Mouse (Mus musculus) forebrain, embryonic 15.5 days (tissue): ENCODE data around the gene Rabep2. TPM values are rescaled to one million over a fixed set of nuclear protein-coding genes. Genes with fewer than 3 reads are reported as not detected.

ENCODE experiments used
- ATAC-seq: fragments of 200-750 bp; cut with Nextera tagmentation; replicated peaks from 2 replicates; pipeline ENCODE4 v1.8.0; 2017; ENCODE audit warnings: mild to moderate bottlenecking, moderate TSS enrichment, moderate library complexity
- H3K27ac ChIP-seq: fragments of 300-500 bp; sonication (generic); replicated peaks from 2 replicates; pipeline ENCODE4 v1.5.1; 2015; ENCODE audit warnings: mild to moderate bottlenecking, inconsistent platforms
- H3K27me3 ChIP-seq: fragments of 300-500 bp; sonication (generic); 2 replicates; pipeline ENCODE4 v1.6.1; 2015; ENCODE audit warnings: inconsistent platforms
- H3K36me3 ChIP-seq: fragments of 300-500 bp; sonication (generic); 2 replicates; pipeline ENCODE4 v1.6.1; 2015; ENCODE audit warnings: mild to moderate bottlenecking, inconsistent platforms
- H3K4me1 ChIP-seq: fragments of 300-500 bp; sonication (generic); 2 replicates; pipeline ENCODE4 v1.6.1; 2015; ENCODE audit warnings: inconsistent platforms
- H3K4me2 ChIP-seq: fragments of 300-500 bp; sonication (generic); replicated peaks from 2 replicates; pipeline ENCODE4 v1.6.1; 2015; ENCODE audit warnings: mild to moderate bottlenecking, inconsistent platforms
- H3K4me3 ChIP-seq: fragments of 300-500 bp; sonication (generic); 2 replicates; pipeline ENCODE4 v1.5.1; 2015; ENCODE audit warnings: mild to moderate bottlenecking, inconsistent platforms
- H3K9ac ChIP-seq: fragments of 300-500 bp; sonication (generic); replicated peaks from 2 replicates; pipeline ENCODE4 v1.6.1; 2015; ENCODE audit warnings: mild to moderate bottlenecking, inconsistent platforms
- H3K9me3 ChIP-seq: fragments of 300-500 bp; sonication (generic); 2 replicates; pipeline ENCODE4 v1.6.1; 2016; ENCODE audit warnings: inconsistent platforms
- WGBS: fragments of 180-500 bp; shearing (Covaris S2); methylation state at CpG from one replicate; pipeline ENCODE4 v1.1.7; 2015; ENCODE audit warnings: mixed read lengths; 5-methylcytosine and 5-hydroxymethylcytosine counted together
- polyA plus RNA-seq: library from polyadenylated mRNA; unstranded; fragments of >200 nt; fragmentation: Nextera tagmentation; extraction: Ambion mirVana; gene quantifications from 2 replicates; pipeline ENCODE4 v1.2.1, GENCODE M21; 2015

Gene Rabep2
- polyA plus RNA-seq, 1 experiment from 2014 or later: 23.6 TPM

DNA sequence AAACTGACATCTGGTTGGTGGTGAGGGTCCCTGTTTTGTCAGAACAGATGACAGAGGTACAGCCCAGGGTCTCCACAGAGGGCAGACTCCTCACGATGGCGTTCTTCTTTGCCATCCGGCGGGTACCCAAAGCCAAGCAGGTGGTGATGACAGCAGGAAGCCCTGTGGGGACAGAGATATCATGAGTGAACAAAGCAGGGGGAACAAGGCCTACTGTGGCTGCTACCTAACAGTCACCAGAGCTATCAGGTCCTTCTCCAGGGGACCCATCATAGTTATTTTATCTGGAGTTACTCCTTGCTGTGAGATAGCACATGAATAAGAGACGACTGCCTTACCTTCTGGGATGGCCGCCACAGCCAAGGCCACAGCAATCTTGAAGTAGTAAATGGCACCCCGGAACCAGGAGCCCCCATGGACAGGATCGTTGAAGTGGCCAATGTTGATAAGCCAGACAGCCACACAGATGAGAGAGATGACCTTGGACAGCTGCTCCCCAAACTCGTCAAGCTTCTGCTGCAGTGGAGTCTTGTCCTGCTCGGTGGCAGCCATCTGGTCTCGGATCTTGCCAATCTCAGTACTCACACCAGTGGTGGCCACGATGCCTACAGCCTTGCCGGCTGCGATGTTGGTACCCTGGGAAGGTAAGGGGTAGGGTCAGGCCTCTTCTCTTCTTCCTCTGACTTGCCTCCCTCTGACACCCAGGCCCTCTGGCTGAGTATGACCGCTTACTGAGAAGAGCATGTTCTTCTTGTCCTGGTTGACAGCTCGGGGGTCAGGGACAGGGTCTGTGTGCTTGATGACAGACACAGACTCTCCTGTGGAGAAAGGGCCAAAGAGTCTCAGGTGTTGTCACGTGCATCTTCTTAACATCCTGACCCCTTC is 28.1 kb downstream of the Rabep2 start:
- H3K4me1 ChIP-seq: no peaks in the 10 kb centered on the region
- H3K4me2 ChIP-seq: no peak overlapping the region
- H3K27me3 ChIP-seq: no peaks in the 10 kb centered on the region
- no peak for ATAC-seq
- H3K9me3 ChIP-seq: no peaks in the 10 kb centered on the region
- no peak overlapping the region for H3K9ac ChIP-seq
- WGBS: 88% methylated on average over 17 of the region's 17 CpGs
- no peaks in the 10 kb centered on the region for H3K36me3 ChIP-seq
- no peak overlapping the region for H3K27ac ChIP-seq
- no peak overlapping the region for H3K4me3 ChIP-seq

DNA sequence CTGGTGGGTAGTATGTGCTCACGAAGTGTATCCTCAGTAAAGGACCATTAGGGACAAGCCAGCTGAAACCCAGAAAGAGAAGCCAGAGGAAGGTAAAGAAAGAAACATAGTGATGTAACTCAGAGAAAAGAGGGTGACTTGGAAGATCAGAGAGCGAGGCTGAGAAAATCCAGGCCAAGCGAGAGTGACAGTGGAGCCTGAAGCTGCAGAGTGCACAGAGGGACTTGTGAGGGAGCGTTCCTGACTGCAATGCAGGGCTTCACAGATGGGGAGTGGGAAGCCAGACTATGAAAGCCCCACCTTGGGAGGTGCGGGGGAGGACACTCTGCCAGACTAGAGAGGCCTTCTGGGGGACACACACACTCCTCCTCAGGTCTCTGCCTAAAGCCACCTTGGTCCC is 29.7 kb downstream of the Rabep2 start:
- no peak overlapping the region for H3K27ac ChIP-seq
- H3K4me2 ChIP-seq: no peak overlapping the region
- no peak overlapping the region for H3K4me3 ChIP-seq
- no peaks in the 10 kb centered on the region for H3K27me3 ChIP-seq
- no peaks in the 10 kb centered on the region for H3K36me3 ChIP-seq
- WGBS: 80% methylated on average over 5 of the region's 5 CpGs
- H3K4me1 ChIP-seq: no peaks in the 10 kb centered on the region
- no peaks in the 10 kb centered on the region for H3K9me3 ChIP-seq
- no peak overlapping the region for H3K9ac ChIP-seq
- no peak for ATAC-seq

DNA sequence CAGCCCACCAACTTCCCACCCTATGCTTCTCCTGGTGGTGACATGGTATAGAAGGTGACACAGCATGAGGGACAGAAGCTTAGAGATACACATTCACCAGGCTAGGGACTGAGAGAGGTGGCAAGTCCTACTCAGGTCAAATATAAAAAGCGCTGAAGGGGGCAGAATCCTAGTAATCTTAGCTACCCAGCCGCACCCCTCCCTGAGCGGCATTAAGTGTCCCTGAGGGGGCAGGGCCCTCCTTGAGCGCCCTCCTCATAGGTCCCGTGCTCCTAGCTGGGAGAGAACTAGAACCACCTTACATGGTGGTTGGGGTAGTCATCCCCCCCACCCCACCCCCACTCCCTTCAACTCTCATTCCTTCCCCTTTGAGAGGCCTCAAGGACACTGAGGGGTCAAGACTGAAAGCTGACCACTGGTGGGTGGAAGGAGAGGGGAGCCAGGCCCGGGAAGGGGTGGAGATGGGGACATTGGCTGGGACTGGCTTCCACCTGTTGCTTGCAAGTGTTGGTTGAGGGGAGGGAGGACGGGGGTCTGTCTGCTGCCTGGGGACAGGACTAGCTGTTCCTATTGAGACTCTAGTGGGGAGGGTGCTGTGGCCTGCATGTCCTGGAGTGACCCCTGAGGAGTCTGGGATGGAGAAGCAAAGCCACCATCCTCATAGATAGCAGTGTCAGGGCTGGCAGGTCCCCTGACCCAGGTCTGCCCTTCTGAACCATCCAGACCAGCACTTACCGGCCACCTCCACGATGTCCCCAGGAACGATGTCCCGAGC is 30.5 kb downstream of the Rabep2 start:
- no peaks in the 10 kb centered on the region for H3K27me3 ChIP-seq
- no peaks in the 10 kb centered on the region for H3K9me3 ChIP-seq
- no peak overlapping the region for H3K4me2 ChIP-seq
- ATAC-seq: no peak
- H3K4me3 ChIP-seq: no peak overlapping the region
- H3K27ac ChIP-seq: no peak overlapping the region
- H3K9ac ChIP-seq: no peak overlapping the region
- 82% methylated on average over 11 of the region's 11 CpGs for WGBS
- no peaks in the 10 kb centered on the region for H3K36me3 ChIP-seq
- no peaks in the 10 kb centered on the region for H3K4me1 ChIP-seq

DNA sequence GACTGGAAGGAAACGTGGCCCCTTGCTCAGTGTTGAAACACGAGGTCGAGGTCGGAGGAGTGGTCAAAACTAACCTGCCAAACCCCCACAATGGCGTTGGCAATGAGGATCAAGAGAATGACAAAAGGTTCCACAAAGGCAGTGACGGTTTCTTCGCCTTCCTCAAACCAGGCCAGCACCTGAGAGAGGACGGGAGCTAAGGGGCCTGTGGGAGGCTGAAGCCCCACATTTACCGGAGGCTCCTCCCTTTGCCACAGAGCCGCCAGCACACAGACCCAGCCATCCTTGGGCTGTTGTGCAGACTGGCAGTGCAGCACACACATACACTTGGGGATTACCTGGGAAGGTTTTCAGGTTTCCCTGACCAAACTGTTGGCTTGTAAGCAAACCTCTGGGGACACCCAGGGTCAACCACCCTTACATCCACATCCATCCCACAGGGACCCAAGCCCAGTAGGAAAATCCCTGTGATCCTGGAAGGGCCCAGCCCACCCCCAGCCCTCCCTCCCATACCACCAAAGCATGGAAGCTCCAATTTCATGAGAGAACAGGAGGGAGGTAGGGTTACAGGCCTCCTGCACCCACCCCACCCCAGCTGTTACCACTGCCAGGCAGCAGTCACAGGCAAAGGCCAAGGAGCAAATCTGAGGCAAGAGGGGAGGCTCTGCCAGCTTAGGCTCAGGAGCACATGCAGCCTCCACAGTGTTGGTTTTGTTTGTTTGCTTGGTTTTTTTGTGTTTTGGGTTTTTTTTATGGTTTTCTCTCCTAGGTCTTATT is 32.3 kb downstream of the Rabep2 start:
- H3K4me3 ChIP-seq: no peak overlapping the region
- 53% methylated on average over 10 of the region's 10 CpGs for WGBS
- H3K9me3 ChIP-seq: no peaks in the 10 kb centered on the region
- ATAC-seq: no peak
- H3K9ac ChIP-seq: no peak overlapping the region
- no peaks in the 10 kb centered on the region for H3K27me3 ChIP-seq
- H3K4me2 ChIP-seq: no peak overlapping the region
- no peak overlapping the region for H3K27ac ChIP-seq
- no peaks in the 10 kb centered on the region for H3K4me1 ChIP-seq
- no peaks in the 10 kb centered on the region for H3K36me3 ChIP-seq

DNA sequence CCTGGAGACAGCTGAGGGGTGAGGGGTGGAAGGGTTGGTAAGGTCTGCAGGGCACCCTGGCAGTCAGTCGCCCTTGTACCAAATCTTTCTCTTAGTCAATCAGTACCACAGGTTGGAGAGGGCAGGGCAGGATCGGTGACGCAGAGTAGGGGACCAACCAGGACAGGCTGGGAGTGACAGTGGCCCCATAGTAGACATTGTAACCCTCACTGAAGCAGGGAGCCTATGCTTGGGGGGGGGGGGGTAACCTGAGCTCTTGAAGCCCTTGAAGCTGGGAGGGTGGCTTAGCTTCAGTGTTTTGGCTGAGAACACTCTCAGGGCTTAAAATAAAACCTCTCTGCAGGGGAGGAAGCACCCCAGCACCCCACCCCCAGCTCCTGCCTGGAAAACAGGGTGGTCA is 33.1 kb downstream of the Rabep2 start:
- H3K9me3 ChIP-seq: no peaks in the 10 kb centered on the region
- no peak overlapping the region for H3K4me3 ChIP-seq
- H3K27ac ChIP-seq: no peak overlapping the region
- H3K9ac ChIP-seq: no peak overlapping the region
- no peak for ATAC-seq
- no peaks in the 10 kb centered on the region for H3K4me1 ChIP-seq
- WGBS: 58% methylated on average over 3 of the region's 3 CpGs
- peaks cover 4% of the 10 kb centered on the region for H3K36me3 ChIP-seq
- no peak overlapping the region for H3K4me2 ChIP-seq
- H3K27me3 ChIP-seq: no peaks in the 10 kb centered on the region

DNA sequence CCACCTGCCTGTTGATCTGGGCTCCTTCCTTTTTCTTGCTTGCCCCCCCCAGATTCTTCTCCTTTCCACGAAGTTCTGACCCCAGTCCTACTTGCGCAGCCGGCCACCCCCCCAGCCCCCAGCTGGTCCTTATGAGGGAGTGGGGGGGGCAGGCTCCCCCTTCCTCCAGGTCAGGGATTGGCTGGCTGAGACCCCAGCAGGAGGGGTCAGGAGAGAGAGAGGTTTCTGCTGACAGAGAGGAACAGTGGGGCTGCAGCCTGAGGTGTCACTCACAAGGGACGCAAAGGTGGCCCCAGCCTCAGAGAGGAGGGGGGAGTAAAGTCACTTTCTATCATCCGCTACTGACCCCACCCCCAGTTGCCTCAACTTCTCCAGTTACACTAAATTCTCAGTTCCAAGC is 34.4 kb downstream of the Rabep2 start, which contains the start of gene Atp2a1:
Gene Atp2a1, minus strand, starts transcription at position 105 of the 400 bp plus-strand sequence.
- Histone ChIP-seq H3K36me3 (peaks cover 18% of the 10 kb centered on the region), H3K9ac (no peak within 1 kb of the TSS), H3K27ac (no peak within 1 kb of the TSS), H3K4me1 (no peaks in the 10 kb centered on the region), H3K27me3 (no peaks in the 10 kb centered on the region), H3K4me3 (no peak within 1 kb of the TSS), H3K4me2 (no peak within 1 kb of the TSS), H3K9me3 (no peaks in the 10 kb centered on the region)
- whole genome bisulfite sequencing: 54% methylated on average over 4 of the region's 5 CpGs
- no peak for ATAC-seq

DNA sequence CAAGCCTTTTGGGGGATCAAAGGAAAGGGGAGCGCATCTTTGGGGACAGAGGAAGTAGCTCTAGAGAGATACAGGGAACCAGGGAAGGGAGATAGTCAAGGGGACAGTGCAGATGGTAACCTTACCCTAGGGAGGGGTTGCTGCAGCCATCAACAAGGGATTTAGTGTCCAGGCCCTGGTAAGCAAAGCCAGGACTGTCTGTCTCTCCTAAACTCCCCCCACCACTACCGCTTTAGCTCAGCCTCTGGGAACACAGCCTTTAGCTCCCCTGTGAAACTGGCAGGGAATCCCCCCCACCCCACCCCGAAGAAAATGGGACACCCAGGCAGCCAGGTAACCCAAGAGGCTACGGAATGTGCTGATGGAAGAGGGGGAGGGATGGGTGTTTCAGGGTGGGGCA is 35.0 kb downstream of the Rabep2 start:
- Histone ChIP-seq H3K27ac (no peak overlapping the region), H3K4me1 (no peaks in the 10 kb centered on the region), H3K9ac (no peak overlapping the region), H3K4me2 (no peak overlapping the region), H3K4me3 (no peak overlapping the region), H3K36me3 (peaks cover 22% of the 10 kb centered on the region), H3K27me3 (no peaks in the 10 kb centered on the region), H3K9me3 (no peaks in the 10 kb centered on the region)
- ATAC-seq: no peak
- WGBS: 76% methylated on average over 4 of the region's 4 CpGs

DNA sequence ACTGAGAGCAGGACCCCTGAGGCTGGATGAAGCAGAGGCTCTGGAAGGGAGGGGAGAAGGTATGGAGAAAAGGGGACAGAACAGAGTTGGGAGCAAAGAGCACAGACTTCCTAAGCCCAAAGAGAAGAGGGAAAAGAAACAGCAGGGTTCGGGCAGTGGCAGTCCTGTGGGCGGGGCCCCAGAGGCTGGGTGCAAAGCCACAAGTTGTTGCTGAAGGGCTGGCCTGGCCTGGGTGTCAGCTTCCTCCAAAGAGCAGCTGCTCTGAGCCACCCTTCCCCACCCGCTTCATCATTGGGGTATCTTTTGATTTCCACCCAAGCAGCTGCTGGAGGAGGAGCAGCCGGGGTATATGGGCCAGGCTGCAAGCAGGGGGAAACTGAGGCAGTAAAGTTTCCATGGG is 35.6 kb downstream of the Rabep2 start:
- Histone ChIP-seq H3K4me3 (no peak overlapping the region), H3K9me3 (no peaks in the 10 kb centered on the region), H3K27ac (no peak overlapping the region), H3K4me1 (no peaks in the 10 kb centered on the region), H3K4me2 (no peak overlapping the region), H3K27me3 (no peaks in the 10 kb centered on the region), H3K9ac (no peak overlapping the region), H3K36me3 (peaks cover 28% of the 10 kb centered on the region)
- WGBS: 50% methylated on average over 4 of the region's 4 CpGs
- no peak for ATAC-seq

DNA sequence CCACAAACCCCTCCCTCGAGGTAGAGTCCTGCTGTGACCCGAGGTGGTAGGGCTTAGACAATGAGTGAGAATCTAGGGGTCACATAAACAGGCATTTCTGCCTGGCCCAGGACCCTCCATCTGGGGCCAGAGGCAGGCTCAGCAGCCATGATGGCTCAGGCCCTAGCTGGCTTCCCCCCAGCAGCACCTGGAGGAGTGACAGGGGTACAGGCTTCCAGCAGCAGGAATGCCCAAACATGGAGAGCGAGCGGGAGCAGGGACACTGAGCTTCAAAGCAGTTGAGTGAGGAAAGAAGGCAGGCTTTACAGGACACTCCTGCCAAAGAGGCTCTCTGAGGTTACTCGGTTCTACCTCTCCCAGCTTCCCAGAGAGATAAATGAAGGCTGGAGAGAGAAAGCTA is 36.3 kb downstream of the Rabep2 start:
- no peak overlapping the region for H3K4me3 ChIP-seq
- no peaks in the 10 kb centered on the region for H3K9me3 ChIP-seq
- peaks cover 34% of the 10 kb centered on the region for H3K36me3 ChIP-seq
- WGBS: 46% methylated on average over 5 of the region's 5 CpGs
- H3K4me1 ChIP-seq: no peaks in the 10 kb centered on the region
- no peak for ATAC-seq
- H3K27ac ChIP-seq: no peak overlapping the region
- H3K9ac ChIP-seq: no peak overlapping the region
- no peak overlapping the region for H3K4me2 ChIP-seq
- H3K27me3 ChIP-seq: no peaks in the 10 kb centered on the region

DNA sequence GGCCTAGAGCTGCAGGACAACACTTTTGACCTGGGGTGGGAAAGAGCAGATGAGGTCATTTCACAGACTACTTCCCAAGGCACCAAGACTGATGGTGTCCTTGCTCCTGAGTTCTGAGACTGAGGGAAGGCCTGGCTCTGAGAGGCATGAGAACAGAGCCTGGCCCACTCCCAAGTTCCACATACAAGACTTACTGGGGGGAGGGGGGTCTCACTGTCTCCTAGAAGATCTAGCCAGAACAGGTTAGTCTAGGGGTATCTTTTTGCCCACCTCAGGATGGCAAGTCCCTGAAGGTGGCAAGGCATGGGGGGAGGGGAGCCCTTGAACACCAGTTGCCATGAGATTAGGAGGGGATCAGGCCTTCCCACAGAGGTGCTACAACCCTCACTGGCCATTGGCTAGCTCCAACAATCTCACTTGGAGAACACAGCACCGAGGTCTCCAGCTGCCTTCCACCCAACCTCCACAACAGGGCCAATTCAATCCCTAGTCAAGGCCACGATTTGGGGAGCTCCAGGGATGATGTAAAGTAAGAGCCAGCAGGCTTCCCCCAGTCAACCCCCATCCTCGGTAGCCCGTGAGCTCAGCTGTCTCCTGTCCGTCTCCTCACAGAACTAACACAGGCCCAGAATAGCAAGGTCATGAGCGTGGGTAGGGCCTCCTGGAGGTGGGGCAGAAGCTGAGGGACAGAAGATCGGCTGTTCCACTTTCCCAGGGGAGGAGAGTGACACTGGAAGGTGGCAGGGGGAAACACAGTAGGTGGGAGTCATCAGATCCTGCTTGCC is 36.9 kb downstream of the Rabep2 start:
- peaks cover 39% of the 10 kb centered on the region for H3K36me3 ChIP-seq
- no peak overlapping the region for H3K27ac ChIP-seq
- H3K4me1 ChIP-seq: no peaks in the 10 kb centered on the region
- H3K4me3 ChIP-seq: no peak overlapping the region
- no peaks in the 10 kb centered on the region for H3K9me3 ChIP-seq
- H3K9ac ChIP-seq: no peak overlapping the region
- no peaks in the 10 kb centered on the region for H3K27me3 ChIP-seq
- no peak for ATAC-seq
- WGBS: 59% methylated on average over 7 of the region's 7 CpGs
- no peak overlapping the region for H3K4me2 ChIP-seq

DNA sequence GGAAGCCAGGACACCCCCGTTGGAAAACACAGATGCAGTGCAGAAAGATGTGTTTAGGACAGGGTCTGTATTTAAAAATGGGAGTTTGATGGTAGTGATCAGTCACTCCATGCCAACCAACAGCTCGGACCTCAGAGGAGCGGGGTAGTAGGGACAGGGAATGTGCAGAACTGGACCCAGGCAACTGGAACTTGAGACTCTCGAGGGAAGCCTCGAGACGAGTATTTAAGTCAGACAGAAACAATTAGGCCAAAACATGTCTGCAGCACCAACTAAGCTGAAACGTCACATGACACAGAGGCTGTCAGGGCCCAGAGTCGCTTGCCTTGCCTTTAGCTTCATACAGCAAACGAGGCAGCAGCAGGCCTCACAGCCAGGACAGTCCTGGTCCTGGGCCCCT is 37.6 kb downstream of the Rabep2 start:
- Histone ChIP-seq H3K4me3 (no peak overlapping the region), H3K9ac (no peak overlapping the region), H3K36me3 (peaks cover 42% of the 10 kb centered on the region), H3K27me3 (no peaks in the 10 kb centered on the region), H3K27ac (no peak overlapping the region), H3K9me3 (no peaks in the 10 kb centered on the region), H3K4me1 (no peaks in the 10 kb centered on the region), H3K4me2 (no peak overlapping the region)
- WGBS: 82% methylated on average over 9 of the region's 9 CpGs
- ATAC-seq: no peak
